Mouse (Mus musculus) bone marrow, adult 2 months (tissue): ENCODE data around the gene Mast1. TPM values are rescaled to one million over a fixed set of nuclear protein-coding genes. Genes with fewer than 3 reads are reported as not detected.

Source experiments
- H3K27ac ChIP-seq: fragments of 200-500 bp; 2 replicates; pipeline ENCODE4 v1.5.1; 2012; ENCODE audit warnings: low read depth, mild to moderate bottlenecking, control low read depth, inconsistent platforms, low read length; ENCODE audit not compliant: control insufficient read depth, poor library complexity, insufficient read depth
- H3K4me1 ChIP-seq: fragments of 200-500 bp; 2 replicates; pipeline ENCODE4 v1.6.1; 2011; ENCODE audit warnings: low read length; ENCODE audit not compliant: control insufficient read depth, insufficient read depth
- H3K4me3 ChIP-seq: fragments of 200-500 bp; replicated peaks from 2 replicates; pipeline ENCODE3; 2011; ENCODE audit warnings: mild to moderate bottlenecking, low read depth, low read length, control low read depth; ENCODE audit not compliant: control insufficient read depth
- CTCF ChIP-seq: fragments of 200-500 bp; IDR thresholded peaks from 2 replicates; pipeline ENCODE4 v1.5.1; 2011; ENCODE audit warnings: low read length, control low read depth; ENCODE audit not compliant: control insufficient read depth, insufficient read depth
- POLR2A ChIP-seq: fragments of 200-500 bp; IDR thresholded peaks from 2 replicates; pipeline ENCODE4 v1.6.1; 2011; ENCODE audit warnings: low read depth, mild to moderate bottlenecking, control low read depth, low read length, borderline replicate concordance; ENCODE audit not compliant: control insufficient read depth
- WGBS: fragments of 180-500 bp; shearing (Covaris S2); methylation state at CpG from one replicate; pipeline ENCODE4 v1.1.7; 2018; 5-methylcytosine and 5-hydroxymethylcytosine counted together
- polyA plus RNA-seq: library from polyadenylated mRNA; stranded (reverse); fragments of >200 nt; gene quantifications from 2 replicates; pipeline ENCODE4 v1.2.4, GENCODE M21; 2011; ENCODE audit warnings: low replicate concordance; ENCODE audit not compliant: missing spikeins, insufficient read depth, insufficient read length

Gene Mast1
- polyA plus RNA-seq, 1 experiment: not detected

DNA sequence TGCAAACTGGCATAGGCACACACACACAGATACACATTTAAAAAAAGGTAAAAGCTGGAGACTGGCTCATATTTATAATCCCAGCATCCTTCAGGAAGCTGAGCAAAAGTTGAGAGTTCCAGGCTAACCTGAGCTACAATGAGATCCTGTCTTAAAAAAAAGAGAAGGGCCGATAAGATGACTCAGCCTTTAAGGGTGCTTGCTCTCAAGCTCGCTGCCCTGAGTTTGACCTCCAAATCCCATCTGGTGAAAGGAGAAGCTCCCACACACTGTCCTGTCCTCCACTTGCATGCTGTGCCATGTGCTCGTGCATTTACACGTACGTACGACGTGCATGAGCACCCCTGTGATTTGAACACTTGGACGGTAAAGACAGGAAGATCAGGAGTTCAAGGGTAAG, 29.7 kb downstream of the Mast1 start:
- WGBS: 58% methylated on average over 8 of the region's 8 CpGs
- H3K27ac ChIP-seq: no peak overlapping the region
- no peak overlapping the region for H3K4me3 ChIP-seq
- TF ChIP-seq POLR2A: no peak
- TF ChIP-seq CTCF: no peak
- peaks cover 2% of the 10 kb centered on the region; the same call in 1 of the 2 replicates for H3K4me1 ChIP-seq

DNA sequence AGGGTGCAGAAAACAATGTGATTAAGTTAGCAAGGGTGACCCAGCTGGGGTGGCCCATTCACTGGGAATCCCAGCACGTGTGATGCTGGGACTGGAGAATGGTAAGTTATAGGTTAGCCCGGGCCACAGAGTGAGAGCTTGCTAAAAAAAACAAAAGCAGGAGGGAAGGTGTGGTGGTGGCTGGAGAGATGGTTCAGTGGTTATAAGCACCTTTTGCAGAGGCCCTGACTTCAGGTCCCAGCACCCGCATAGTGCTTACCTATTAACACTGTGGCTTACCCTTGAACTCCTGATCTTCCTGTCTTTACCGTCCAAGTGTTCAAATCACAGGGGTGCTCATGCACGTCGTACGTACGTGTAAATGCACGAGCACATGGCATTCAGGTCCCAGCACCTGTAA, 30.1 kb downstream of the Mast1 start:
- 92% methylated on average over 9 of the region's 9 CpGs for WGBS
- Histone ChIP-seq H3K4me1 (peaks cover 2% of the 10 kb centered on the region; the same call in 1 of the 2 replicates), H3K4me3 (no peak overlapping the region), H3K27ac (no peak overlapping the region)
- TF ChIP-seq POLR2A (no peak), CTCF (no peak)

- TF ChIP-seq CTCF (no peak), POLR2A (no peak)
- Histone ChIP-seq H3K4me3 (peak overlapping the region; percentile 14), H3K4me1 (peaks cover 6% of the 10 kb centered on the region; the same call in 1 of the 2 replicates), H3K27ac (no peak overlapping the region)
- 75% methylated on average over 7 of the region's 7 CpGs for whole genome bisulfite sequencing
Measured at GRCm38 (mm10) chr8:84904351-84904750, 32.8 kb downstream of the Mast1 start.

DNA sequence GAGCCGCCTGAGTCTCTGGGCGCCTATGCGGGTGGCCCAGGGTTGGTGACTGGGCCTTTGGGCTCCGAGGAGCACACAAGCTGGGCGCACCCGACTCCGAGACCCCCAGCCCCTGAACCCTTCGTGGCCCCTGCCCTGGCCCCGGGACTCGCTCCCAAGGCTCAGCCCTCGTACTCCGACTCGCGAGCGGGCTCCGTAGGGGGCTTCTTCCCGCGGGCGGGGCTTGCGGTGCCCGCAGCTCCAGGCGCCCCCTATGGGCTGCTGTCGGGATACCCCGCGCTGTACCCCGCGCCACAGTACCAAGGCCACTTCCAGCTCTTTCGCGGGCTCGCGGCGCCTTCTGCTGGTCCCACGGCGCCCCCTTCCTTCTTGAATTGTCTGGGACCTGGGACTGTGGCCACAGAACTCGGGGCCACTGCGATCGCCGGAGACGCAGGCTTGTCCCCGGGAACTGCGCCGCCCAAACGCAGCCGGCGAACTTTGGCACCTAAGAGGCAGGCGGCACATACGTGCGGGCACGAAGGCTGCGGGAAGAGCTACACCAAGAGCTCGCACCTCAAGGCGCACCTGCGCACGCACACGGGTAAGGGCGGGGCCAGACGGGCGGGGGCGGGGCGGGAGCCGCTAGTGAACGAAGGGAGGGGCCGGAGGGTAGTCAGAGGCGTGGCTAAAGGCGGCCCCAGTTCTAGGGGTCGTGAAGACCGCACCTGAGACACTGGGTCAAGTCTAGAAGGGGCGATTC, 34.1 kb downstream of the Mast1 start:
- TF ChIP-seq POLR2A (peak; percentile 31; the same call in 1 of the 2 replicates), CTCF (peak; percentile 68)
- H3K4me3 ChIP-seq: peak overlapping the region; percentile 78
- peaks cover 6% of the 10 kb centered on the region; the same call in 1 of the 2 replicates for H3K4me1 ChIP-seq
- under 1% methylated on average over 68 of the region's 68 CpGs for WGBS
- peak overlapping the region; percentile 97 for H3K27ac ChIP-seq

DNA sequence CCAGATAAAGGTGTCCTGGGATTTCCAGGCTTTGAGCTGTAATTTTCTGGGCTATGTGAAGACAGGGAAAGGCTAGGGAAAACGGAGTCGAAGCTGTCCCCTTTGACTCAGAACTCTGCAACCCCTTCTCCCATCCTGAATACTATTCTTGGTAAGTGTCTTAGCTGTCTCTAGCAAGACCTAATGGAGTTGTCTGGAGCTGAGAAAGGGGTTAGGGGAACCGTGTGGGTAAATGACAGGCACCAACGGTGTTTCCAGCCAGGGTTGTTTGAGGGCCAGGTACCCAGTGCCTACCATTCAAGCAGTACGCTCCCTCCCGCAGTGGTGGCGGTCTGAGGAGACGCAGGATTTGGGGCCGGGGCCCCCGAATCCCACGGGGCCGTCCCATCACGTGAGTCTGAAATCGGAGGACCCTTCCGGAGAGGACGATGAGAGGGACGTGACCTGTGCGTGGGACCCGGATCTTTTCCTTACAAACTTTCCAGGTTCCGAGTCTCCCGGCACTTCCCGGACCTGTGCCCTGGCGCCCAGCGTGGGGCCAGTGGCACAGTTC, 34.7 kb downstream of the Mast1 start:
- TF ChIP-seq POLR2A (no peak), CTCF (no peak)
- WGBS: 5% methylated on average over 24 of the region's 24 CpGs
- Histone ChIP-seq H3K4me3 (peak overlapping the region; percentile 78), H3K4me1 (peaks cover 6% of the 10 kb centered on the region; the same call in 1 of the 2 replicates), H3K27ac (peak overlapping the region; percentile 97)

DNA sequence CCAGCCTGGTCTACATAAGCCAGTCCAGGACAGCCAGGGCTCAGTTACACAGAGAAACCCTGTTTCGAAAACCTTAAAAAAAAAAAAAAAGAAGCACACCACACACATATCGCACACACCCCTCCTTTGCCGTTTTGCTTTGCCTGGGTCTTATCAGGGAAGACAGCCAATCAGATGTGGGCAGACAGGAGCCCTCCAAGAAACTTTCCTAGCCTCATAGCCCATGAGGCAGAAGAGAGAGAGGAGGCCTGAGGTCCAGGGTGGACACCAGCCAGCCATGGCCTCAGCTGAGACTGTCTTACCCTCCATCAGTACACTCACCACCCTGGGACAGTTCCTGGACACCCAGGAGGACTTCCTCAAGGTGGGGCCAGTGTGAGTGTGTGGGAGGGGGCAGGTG, 35.4 kb downstream of the Mast1 start, which contains the start of gene Klf1:
Klf1 (plus strand) TSS at position 177 of the 400 bp plus-strand sequence.
- 40% methylated on average over 3 of the region's 3 CpGs for WGBS
- peak within 1 kb of the TSS; percentile 97 for H3K27ac ChIP-seq
- H3K4me1 ChIP-seq: peaks cover 6% of the 10 kb centered on the region; the same call in 1 of the 2 replicates

DNA sequence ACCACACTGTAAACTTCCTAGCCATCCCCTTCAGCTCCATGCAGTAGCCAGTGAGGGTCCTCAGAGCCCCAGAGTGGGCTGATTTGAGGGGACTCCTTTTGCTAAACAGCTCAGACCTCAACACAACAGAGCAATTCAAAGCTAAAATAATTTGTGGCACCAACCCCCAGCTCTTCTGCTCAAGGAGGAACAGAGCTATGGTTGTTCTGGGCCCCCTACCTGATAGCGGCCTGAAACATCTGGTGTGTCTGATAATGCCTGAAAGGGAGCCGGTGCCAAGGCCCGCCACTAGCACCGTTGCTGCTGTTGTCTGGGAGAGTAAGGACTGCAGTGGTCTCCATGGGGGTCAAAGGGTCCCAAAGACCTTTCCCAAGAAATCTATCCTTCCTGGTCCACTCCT, 36.1 kb downstream of the Mast1 start:
- Histone ChIP-seq H3K27ac (peak overlapping the region; percentile 63), H3K4me1 (peaks cover 6% of the 10 kb centered on the region; the same call in 1 of the 2 replicates), H3K4me3 (no peak overlapping the region)
- TF ChIP-seq POLR2A (no peak), CTCF (no peak)
- 49% methylated on average over 4 of the region's 4 CpGs for WGBS

More for the DNA sequence above, 35.4 kb downstream of the Mast1 start, which contains the start of gene Klf1:
- peak within 1 kb of the TSS; percentile 78 for H3K4me3 ChIP-seq
- TF ChIP-seq POLR2A (peak; percentile 88), CTCF (no peak)

DNA sequence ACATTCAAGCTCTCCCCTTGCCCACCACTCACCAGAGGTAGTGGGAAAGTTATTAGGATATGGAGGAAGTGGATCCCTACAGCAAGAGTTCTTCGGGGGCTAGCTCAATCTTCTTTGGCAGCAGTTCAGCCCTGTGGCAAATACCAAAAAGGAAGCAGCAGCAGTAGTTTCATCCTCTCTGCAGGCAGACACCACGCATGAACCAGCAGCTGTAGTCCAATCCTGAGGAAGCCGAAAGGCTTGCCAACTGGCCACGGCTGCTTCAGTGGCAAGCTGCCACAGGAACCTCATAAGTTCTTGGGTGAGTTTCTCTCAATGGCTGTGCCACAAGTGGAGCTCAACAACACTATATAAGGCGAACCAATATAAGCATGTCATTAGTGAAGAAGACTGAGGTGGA, 41.2 kb downstream of the Mast1 start:
- Histone ChIP-seq H3K4me3 (no peak overlapping the region), H3K27ac (no peak overlapping the region), H3K4me1 (peaks cover 6% of the 10 kb centered on the region; the same call in 1 of the 2 replicates)
- TF ChIP-seq POLR2A: no peak
- TF ChIP-seq CTCF: no peak
- 71% methylated on average over 5 of the region's 5 CpGs for WGBS
